Mouse (Mus musculus): Measurements from ENCODE around the gene Srsf6. TPM values are rescaled to one million over a fixed set of nuclear protein-coding genes. Genes with fewer than 3 reads are reported as not detected.

Srsf6 gene
- polyA plus RNA-seq, 1 experiment from 2014 or later = 243 TPM

DNA sequence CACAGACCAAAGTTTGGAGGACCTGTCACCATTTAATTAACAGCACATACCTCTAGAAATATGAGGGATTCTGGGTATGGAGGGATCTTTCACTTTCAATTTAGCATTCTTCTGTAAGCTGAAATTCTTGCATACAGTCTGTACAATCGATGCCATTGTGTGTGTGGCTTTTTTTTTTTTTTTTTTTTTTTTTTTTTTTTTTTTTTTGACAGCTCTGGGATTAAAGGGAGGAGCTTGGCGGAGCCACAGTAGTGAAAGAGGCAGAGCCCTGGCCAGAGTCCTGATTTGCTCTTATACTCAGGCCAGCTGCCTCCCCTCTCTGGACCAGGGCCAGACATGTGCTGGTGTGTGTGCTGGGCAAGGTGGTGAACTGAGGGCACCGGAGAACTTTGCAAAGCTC, 54.6 kb downstream of the Srsf6 start:
- H3K9me3 ChIP-seq (ENCODE audit: control insufficient read depth, low read length) = no peaks in the 10 kb centered on the region
- H3K4me2 ChIP-seq (replicated peaks; ENCODE audit: low read depth, low read length) = no peak overlapping the region
- no peaks in the 10 kb centered on the region for H3K27me3 ChIP-seq (ENCODE audit: control insufficient read depth, insufficient read depth, low read length)
- H3K27ac ChIP-seq (ENCODE audit: low read depth, low read length) = no peak overlapping the region
- no peak overlapping the region for H3K4me3 ChIP-seq (ENCODE audit: low read length)
- 0 out of 2 replicates have a peak, but pooled peaks cover 5% of the 10 kb centered on the region for H3K4me1 ChIP-seq (ENCODE audit: control insufficient read depth, insufficient read depth, low read length)
- ATAC-seq (ENCODE audit: low FRiP score, low TSS enrichment) = no peak; the same call in 1 of the 2 replicates
- no peak overlapping the region for H3K9ac ChIP-seq (ENCODE audit: low read depth, low read length)
- 63% methylated on average over 3 of the region's 3 CpGs for WGBS
- H3K36me3 ChIP-seq (ENCODE audit: control insufficient read depth, insufficient read depth, low read length) = no peaks in the 10 kb centered on the region

Other genes with a start within 250 kb of the Srsf6 start
- 0.07 TPM in 1 of 2 replicates, not detected in the other for gene L3mbtl1, start 11.9 kb downstream of the Srsf6 start, polyA plus RNA-seq (2014; fragmentation: Nextera tagmentation; extraction: Ambion mirVana)
- 0.97 and 2.5 TPM in 2 replicates for gene Sgk2, start 55.8 kb downstream of the Srsf6 start, polyA plus RNA-seq (2014; fragmentation: Nextera tagmentation; extraction: Ambion mirVana)
- 43.4 and 56.0 TPM in 2 replicates for gene Ift52, start 85.8 kb downstream of the Srsf6 start, polyA plus RNA-seq (2014; fragmentation: Nextera tagmentation; extraction: Ambion mirVana)
- gene Mybl2, start 123.2 kb downstream of the Srsf6 start, polyA plus RNA-seq (2014; fragmentation: Nextera tagmentation; extraction: Ambion mirVana) = 15.2 and 25.9 TPM in 2 replicates
- gene Gtsf1l, start 156.3 kb downstream of the Srsf6 start, polyA plus RNA-seq (2014; fragmentation: Nextera tagmentation; extraction: Ambion mirVana) = 0.24 TPM in 1 of 2 replicates, not detected in the other

Measured in kidney, embryonic 14.5 days (tissue).